Mouse (Mus musculus) CH12.LX (cell line): ENCODE measurements around the gene Map3k13. TPM values are rescaled to one million over a fixed set of nuclear protein-coding genes. Genes with fewer than 3 reads are reported as not detected.

ENCODE experiments used
- DNase-seq: peaks from one replicate; pipeline ENCODE4 v3.0.0-alpha.2; 2013; ENCODE audit errors: extremely low read depth
- H3K27ac ChIP-seq: 2 replicates; pipeline ENCODE4 v1.5.1; 2012; ENCODE audit warnings: low read depth, mild to moderate bottlenecking, control low read depth, moderate library complexity; ENCODE audit not compliant: insufficient read depth
- H3K27me3 ChIP-seq: replicated peaks from 2 replicates; pipeline ENCODE3; 2012; ENCODE audit warnings: inconsistent platforms
- H3K36me3 ChIP-seq, 2 experiments: replicated peaks in 1 of 2; 2 replicates each; pipeline versions ENCODE3 to v1.6.1; 2012; ENCODE audit warnings: inconsistent platforms in 1 of 2, low read length in 1 of 2, mild to moderate bottlenecking in 1 of 2, mixed read lengths in 1 of 2, moderate library complexity in 1 of 2; ENCODE audit not compliant: control insufficient read depth in 1 of 2, insufficient read depth in 1 of 2
- H3K4me1 ChIP-seq, 2 experiments: 2 replicates each; pipeline ENCODE4 v1.6.1; 2012; ENCODE audit warnings: inconsistent platforms in 1 of 2, moderate library complexity in 1 of 2; ENCODE audit not compliant: insufficient read depth in 2 of 2, control insufficient read depth in 1 of 2
- H3K4me2 ChIP-seq: 2 replicates; pipeline ENCODE4 v1.6.1; 2012; ENCODE audit warnings: low read depth, mild to moderate bottlenecking, control low read depth; ENCODE audit not compliant: poor library complexity, insufficient read depth, severe bottlenecking
- H3K4me3 ChIP-seq, 3 experiments: fragments of 150-350 bp in 1 of 3; sonication (generic) in 1 of 3; replicated peaks in 1 of 3; 2 replicates each; pipeline versions ENCODE3 to v1.5.1; 2011 to 2012; ENCODE audit warnings: low read depth in 2 of 3, low read length in 2 of 3, mild to moderate bottlenecking in 2 of 3, moderate library complexity in 2 of 3, control low read depth in 1 of 3, improper control_type of control experiment in 1 of 3, inconsistent platforms in 1 of 3, mixed read lengths in 1 of 3; ENCODE audit not compliant: poor library complexity in 1 of 3
- H3K79me2 ChIP-seq: replicated peaks from 2 replicates; pipeline ENCODE4 v1.6.1; 2012; ENCODE audit warnings: mild to moderate bottlenecking, moderate library complexity; ENCODE audit not compliant: control insufficient read depth, poor library complexity, insufficient read depth, severe bottlenecking; ENCODE audit errors: extremely low read depth
- H3K9ac ChIP-seq: 2 replicates; pipeline ENCODE4 v1.6.1; 2012; ENCODE audit warnings: low read depth, mild to moderate bottlenecking, control low read depth, moderate library complexity; ENCODE audit not compliant: insufficient read depth
- H3K9me3 ChIP-seq: replicated peaks from 2 replicates; pipeline ENCODE3; 2012; ENCODE audit warnings: low read length, inconsistent platforms, mixed read lengths
- BHLHE40 ChIP-seq: IDR thresholded peaks from 2 replicates; pipeline ENCODE4 v1.6.1; 2011; ENCODE audit warnings: mild to moderate bottlenecking, low read depth, low read length, improper control_type of control experiment
- CHD1 ChIP-seq: IDR thresholded peaks from 2 replicates; pipeline ENCODE4 v1.6.1; 2012; ENCODE audit warnings: low read depth, low read length, improper control_type of control experiment, inconsistent platforms
- CHD2 ChIP-seq: IDR thresholded peaks from 2 replicates; pipeline ENCODE4 v1.6.1; 2011; ENCODE audit warnings: low read length, improper control_type of control experiment
- CTCF ChIP-seq, 2 experiments: IDR thresholded peaks in 1 of 2; conservative IDR thresholded peaks in 1 of 2; 2 replicates each; pipeline ENCODE4 v1.5.1; 2011 to 2012; ENCODE audit warnings: low read depth in 2 of 2, low read length in 2 of 2, improper control_type of control experiment in 1 of 2, inconsistent platforms in 1 of 2, mild to moderate bottlenecking in 1 of 2, moderate library complexity in 1 of 2
- ELF1 ChIP-seq: IDR thresholded peaks from 2 replicates; pipeline ENCODE4 v1.6.1; 2014; ENCODE audit warnings: low read depth, mild to moderate bottlenecking, inconsistent platforms, low read length, improper control_type of control experiment
- GABPA ChIP-seq: IDR thresholded peaks from 2 replicates; pipeline ENCODE4 v1.6.1; 2012; ENCODE audit warnings: low read depth, low read length, improper control_type of control experiment, inconsistent platforms; ENCODE audit not compliant: insufficient replicate concordance
- HCFC1 ChIP-seq: IDR thresholded peaks from 2 replicates; pipeline ENCODE4 v1.6.1; 2012; ENCODE audit warnings: low read depth, mild to moderate bottlenecking, inconsistent platforms, low read length, improper control_type of control experiment
- JUN ChIP-seq: IDR thresholded peaks from 2 replicates; pipeline ENCODE4 v1.6.1; 2011; ENCODE audit warnings: low read depth, mild to moderate bottlenecking, low read length, improper control_type of control experiment, moderate library complexity; ENCODE audit not compliant: insufficient read depth
- JUND ChIP-seq: conservative IDR thresholded peaks from 2 replicates; pipeline ENCODE4 v1.6.1; 2011; ENCODE audit warnings: low read depth, low read length, improper control_type of control experiment
- KAT2A ChIP-seq: IDR thresholded peaks from 2 replicates; pipeline ENCODE4 v1.6.1; 2012; ENCODE audit warnings: low read length, improper control_type of control experiment, inconsistent platforms; ENCODE audit not compliant: insufficient replicate concordance
- MAZ ChIP-seq: IDR thresholded peaks from 2 replicates; pipeline ENCODE4 v1.6.1; 2012; ENCODE audit warnings: low read depth, mild to moderate bottlenecking, inconsistent platforms, low read length, improper control_type of control experiment, moderate library complexity
- MEF2A ChIP-seq: IDR thresholded peaks from 2 replicates; pipeline ENCODE4 v1.6.1; 2014; ENCODE audit warnings: low read depth, mild to moderate bottlenecking, inconsistent platforms, low read length, improper control_type of control experiment, borderline replicate concordance
- MXI1 ChIP-seq: IDR thresholded peaks from 2 replicates; pipeline ENCODE4 v1.6.1; 2011; ENCODE audit warnings: mild to moderate bottlenecking, low read depth, low read length, improper control_type of control experiment
- MYC ChIP-seq: IDR thresholded peaks from 2 replicates; pipeline ENCODE4 v1.6.1; 2011; ENCODE audit warnings: low read depth, mild to moderate bottlenecking, improper control_type of control experiment, low read length
- NELFE ChIP-seq: IDR thresholded peaks from 2 replicates; pipeline ENCODE4 v1.6.1; 2011; ENCODE audit warnings: low read depth, low read length, improper control_type of control experiment
- NRF1 ChIP-seq: IDR thresholded peaks from 2 replicates; pipeline ENCODE4 v1.6.1; 2014; ENCODE audit warnings: low read depth, mild to moderate bottlenecking, inconsistent platforms, low read length, improper control_type of control experiment, moderate library complexity
- PAX5 ChIP-seq: IDR thresholded peaks from 2 replicates; pipeline ENCODE4 v1.6.1; 2012; ENCODE audit warnings: low read length, inconsistent platforms, mixed read lengths
- POLR2A ChIP-seq: IDR thresholded peaks from 2 replicates; pipeline ENCODE4 v1.6.1; 2011; ENCODE audit warnings: low read depth, mild to moderate bottlenecking, improper control_type of control experiment, low read length
- POLR2AphosphoS2 ChIP-seq: IDR thresholded peaks from 2 replicates; pipeline ENCODE4 v1.6.1; 2011; ENCODE audit warnings: low read depth, low read length, improper control_type of control experiment
- RCOR1 ChIP-seq: conservative IDR thresholded peaks from 2 replicates; pipeline ENCODE4 v1.6.1; 2012; ENCODE audit warnings: low read depth, mild to moderate bottlenecking, inconsistent platforms, low read length, improper control_type of control experiment
- SIN3A ChIP-seq: IDR thresholded peaks from 2 replicates; pipeline ENCODE4 v1.6.1; 2012; ENCODE audit warnings: low read length, improper control_type of control experiment, inconsistent platforms
- SMC3 ChIP-seq: IDR thresholded peaks from 2 replicates; pipeline ENCODE4 v1.6.1; 2011; ENCODE audit warnings: low read depth, low read length, improper control_type of control experiment
- TBP ChIP-seq: conservative IDR thresholded peaks from 2 replicates; pipeline ENCODE4 v1.6.1; 2011; ENCODE audit warnings: low read depth, low read length, improper control_type of control experiment
- UBTF ChIP-seq: IDR thresholded peaks from 2 replicates; pipeline ENCODE4 v1.6.1; 2012; ENCODE audit warnings: low read depth, mild to moderate bottlenecking, inconsistent platforms, low read length, improper control_type of control experiment, moderate library complexity
- USF1 ChIP-seq: IDR thresholded peaks from 2 replicates; pipeline ENCODE4 v1.6.1; 2014; ENCODE audit warnings: low read depth, mild to moderate bottlenecking, inconsistent platforms, low read length, improper control_type of control experiment
- USF2 ChIP-seq: conservative IDR thresholded peaks from 2 replicates; pipeline ENCODE4 v1.6.1; 2011; ENCODE audit warnings: low read depth, low read length, improper control_type of control experiment
- ZKSCAN1 ChIP-seq: IDR thresholded peaks from 2 replicates; pipeline ENCODE4 v1.6.1; 2012; ENCODE audit warnings: low read depth, inconsistent platforms, low read length, improper control_type of control experiment, borderline replicate concordance
- ZNF384 ChIP-seq: IDR thresholded peaks from 2 replicates; pipeline ENCODE4 v1.6.1; 2012; ENCODE audit warnings: low read depth, low read length, improper control_type of control experiment, inconsistent platforms
- dilution Hi-C: fragments of 300-500 bp; cut with MboI; formaldehyde crosslinking; loops from 2 replicates; pipeline ENCODE4 v1.14.3; 2020; ENCODE audit warnings: low sequenced_read_pairs; ENCODE audit not compliant: extremely low pct_unique_long_range_greater_than_20kb, extremely low pct_ligation_motif_present
- in situ Hi-C: fragments of 300-500 bp; cut with MboI; formaldehyde crosslinking; loops from 3 replicates; pipeline ENCODE4 v1.14.3; 2019; ENCODE audit warnings: low sequenced_read_pairs, low pct_ligation_motif_present, low pct_unique_long_range_greater_than_20kb, mixed read lengths
- polyA plus RNA-seq: library from polyadenylated mRNA; unstranded; fragments of >175 nt; gene quantifications from 2 replicates; pipeline ENCODE4 v1.2.1, GENCODE M21; 2012; ENCODE audit warnings: low read depth; ENCODE audit not compliant: insufficient read length
- total RNA-seq, 2 experiments: library from RNA; depleted of rRNA; stranded (reverse); fragments of 300-350 nt in 1 of 2; fragments of >200 nt in 1 of 2; gene quantifications; 2 replicates each; pipeline ENCODE4 v1.2.3; 2012 to 2014

Map3k13 gene
- total and polyA plus RNA-seq, 3 experiments = 0.32 to 1.3 (median 0.89) TPM

DNA sequence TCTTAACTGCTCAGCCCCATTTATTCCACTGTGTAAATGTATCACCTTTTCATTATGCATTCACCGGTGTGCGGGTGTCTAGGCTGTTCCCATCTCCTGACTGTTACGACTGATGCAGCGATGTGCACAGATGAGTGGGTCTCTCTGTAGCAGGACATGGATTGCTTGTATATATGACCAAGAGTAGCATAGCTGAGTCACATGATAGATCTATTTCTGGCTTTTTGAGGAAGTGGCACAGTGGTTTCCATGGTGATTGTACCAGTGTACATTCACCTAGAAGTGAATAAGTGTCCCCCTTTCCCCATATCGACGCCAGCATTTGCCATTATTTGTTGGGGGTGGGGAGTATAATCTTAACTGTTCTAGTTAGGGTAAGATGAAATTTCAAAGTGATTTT, 119.2 kb downstream of the Map3k13 start:
- in situ Hi-C loops = no loop called here
- no peaks in the 10 kb centered on the region for H3K27me3 ChIP-seq
- dilution Hi-C loops = no loop called here
- no peak overlapping the region for H3K27ac ChIP-seq
- TF ChIP-seq USF2 (peak; percentile 49), BHLHE40 (peak; percentile 37; the same call in 1 of the 2 replicates), NRF1 (no peak), ZNF384 (no peak), ELF1 (peak; percentile 62), MEF2A (peak; percentile 96)
- H3K9me3 ChIP-seq = no peaks in the 10 kb centered on the region
- peak; percentile 81 for DNase-seq
- peaks cover 0 to 19% of the 10 kb centered on the region in 2 experiments for H3K36me3 ChIP-seq
- peaks cover 8 to 25% of the 10 kb centered on the region in 2 experiments; a peak in 3 of 4 replicates for H3K4me1 ChIP-seq
- no peak overlapping the region for H3K9ac ChIP-seq
- no peaks in the 10 kb centered on the region for H3K79me2 ChIP-seq
- H3K4me3 ChIP-seq = no peak overlapping the region
- no peak overlapping the region for H3K4me2 ChIP-seq

DNA sequence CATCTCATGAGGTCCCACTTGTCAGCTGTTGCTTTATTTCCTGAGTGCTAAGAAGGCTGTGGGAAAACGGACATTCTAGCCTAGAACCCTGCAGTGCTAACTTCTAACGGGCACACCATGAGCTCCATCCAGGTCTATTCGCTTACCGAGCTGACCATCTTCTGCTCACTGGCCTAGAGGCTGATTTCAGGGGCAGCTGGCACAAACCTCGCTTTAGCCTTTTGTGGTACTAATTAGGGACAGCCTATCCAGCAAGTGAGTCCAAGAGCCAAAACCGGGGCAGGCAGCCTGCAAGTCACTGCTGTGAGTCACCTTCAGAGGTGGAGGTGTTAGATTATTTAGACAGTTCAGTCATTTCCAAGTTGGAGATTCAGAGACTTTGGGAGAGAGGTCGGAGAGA, 122.5 kb downstream of the Map3k13 start:
- dilution Hi-C loops = no loop called here
- DNase-seq = no peak
- in situ Hi-C loops = no loop called here

DNA sequence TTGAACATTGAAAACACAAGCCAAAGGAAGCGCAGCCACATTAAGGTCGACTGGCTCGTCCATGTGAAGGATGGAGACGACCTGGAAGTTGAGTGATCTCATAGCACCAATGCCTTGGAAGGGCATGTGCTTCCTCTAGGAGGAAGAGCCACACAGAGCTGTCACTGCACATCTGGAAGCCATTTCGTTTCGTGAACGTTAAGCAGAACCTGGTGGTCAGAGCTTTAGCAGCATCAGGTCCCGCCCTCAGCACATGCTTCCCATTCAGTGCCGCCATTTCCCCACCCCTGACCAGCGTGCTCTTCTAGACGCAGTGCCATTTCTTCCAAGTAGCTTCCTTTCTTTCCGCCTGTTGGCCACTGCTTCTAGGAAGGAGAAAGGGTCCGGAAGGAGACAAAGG, 134.3 kb downstream of the Map3k13 start:
- TF ChIP-seq USF1 = no peak
- no peak for TF ChIP-seq ELF1
- no peak for TF ChIP-seq MAZ
- TF ChIP-seq SIN3A = no peak
- TF ChIP-seq HCFC1 = no peak
- no peak for TF ChIP-seq RCOR1
- TF ChIP-seq MYC = no peak
- TF ChIP-seq GABPA = no peak
- TF ChIP-seq POLR2A = no peak
- no peak for TF ChIP-seq MEF2A
- no peak for TF ChIP-seq BHLHE40
- no peak for TF ChIP-seq SMC3
- TF ChIP-seq CTCF (conservative IDR thresholded peaks at IDR 0.05 in 1 of 2, IDR thresholded peaks at IDR 0.05 in 1 of 2; ENCODE audit: low read depth in 2 of 2, low read length in 2 of 2) = no peak
- no peak for TF ChIP-seq JUND
- TF ChIP-seq MXI1 = no peak
- Histone ChIP-seq H3K4me3 (no peak overlapping the region), H3K27ac (no peak overlapping the region), H3K4me2 (no peak overlapping the region), H3K4me1 (peaks cover 0 to 18% of the 10 kb centered on the region in 2 experiments; a peak in 2 of 4 replicates), H3K9ac (no peak overlapping the region), H3K36me3 (peaks cover 11 to 45% of the 10 kb centered on the region in 2 experiments), H3K27me3 (no peaks in the 10 kb centered on the region), H3K79me2 (no peaks in the 10 kb centered on the region), H3K9me3 (no peaks in the 10 kb centered on the region)
- dilution Hi-C loops (no loop called here), in situ Hi-C loops (no loop called here)
- no peak for DNase-seq

More for the DNA sequence above, 122.5 kb downstream of the Map3k13 start:
- H3K4me3 ChIP-seq = no peak overlapping the region
- H3K4me1 ChIP-seq = peaks cover 8 to 23% of the 10 kb centered on the region in 2 experiments; a peak in 3 of 4 replicates
- TF ChIP-seq ZKSCAN1 = no peak
- no peak for TF ChIP-seq JUN
- no peak for TF ChIP-seq KAT2A
- no peak for TF ChIP-seq CTCF (conservative IDR thresholded peaks at IDR 0.05 in 1 of 2, IDR thresholded peaks at IDR 0.05 in 1 of 2; ENCODE audit: low read depth in 2 of 2, low read length in 2 of 2)
- no peak for TF ChIP-seq NELFE
- TF ChIP-seq TBP = no peak
- TF ChIP-seq USF1 = no peak
- no peak for TF ChIP-seq SMC3
- no peak for TF ChIP-seq NRF1
- no peak for TF ChIP-seq CHD1
- TF ChIP-seq HCFC1 = no peak
- TF ChIP-seq MXI1 = no peak
- TF ChIP-seq UBTF = no peak
- TF ChIP-seq SIN3A = no peak
- no peak for TF ChIP-seq MAZ
- no peak for TF ChIP-seq ZNF384
- TF ChIP-seq CHD2 = no peak
- no peak for TF ChIP-seq POLR2A
- no peak for TF ChIP-seq POLR2AphosphoS2
- TF ChIP-seq PAX5 = no peak
- TF ChIP-seq, all 38 proteins: peak for 0
- Histone ChIP-seq H3K9me3 (no peaks in the 10 kb centered on the region), H3K27ac (no peak overlapping the region), H3K4me2 (no peak overlapping the region), H3K79me2 (no peaks in the 10 kb centered on the region), H3K27me3 (no peaks in the 10 kb centered on the region), H3K36me3 (peaks cover 0 to 16% of the 10 kb centered on the region in 2 experiments), H3K9ac (no peak overlapping the region)
